14 mouse cellular contexts compared by ENCODE assay signal in genomic region chr5:150970551-150970950, GRCm38 (mm10). TPM values are rescaled to one million over a fixed set of nuclear protein-coding genes. Genes with fewer than 3 reads are reported as not detected.
"Had no signal": no experiment of that assay in that cellular context is flagged by ENCODE, and none has a peak within 500 bp of the region (broad histone marks: within the 10 kb centered on the region; RNA-seq: fewer than 3 reads in every experiment).

No protein-coding gene starts in this region.

- H3K9ac ChIP-seq: limb, embryonic 15.5 days; liver, embryonic 12.5 days; lung, embryonic 15.5 days; midbrain, embryonic 13.5 days; neural tube, embryonic 15.5 days had no signal

- ATAC-seq: inflammation-experienced regulatory T-cells, adult 6 months; intestine, postnatal 0 days; liver, embryonic 12.5 days; midbrain, embryonic 13.5 days had no signal

- H3K36me3 ChIP-seq: limb, embryonic 15.5 days; liver, embryonic 12.5 days; lung, embryonic 15.5 days; midbrain, embryonic 13.5 days; neural tube, embryonic 15.5 days had no signal

- DNase-seq: kidney, postnatal 14 days; left cerebral cortex, postnatal 4 days; right cerebral cortex, adult 18-20 months; right cerebral cortex, postnatal 25 days; thymus, adult 18-20 months; thymus, postnatal 14 days had no signal

- H3K4me2 ChIP-seq: limb, embryonic 15.5 days; liver, embryonic 12.5 days; lung, embryonic 15.5 days; midbrain, embryonic 13.5 days; neural tube, embryonic 15.5 days had no signal

- H3K4me1 ChIP-seq: limb, embryonic 15.5 days; liver, embryonic 12.5 days; lung, embryonic 15.5 days; megakaryocyte, embryonic 14.5 days; neural tube, embryonic 15.5 days had no signal

- H3K4me3 ChIP-seq: limb, embryonic 15.5 days; liver, embryonic 12.5 days; lung, embryonic 15.5 days; megakaryocyte, embryonic 14.5 days; midbrain, embryonic 13.5 days; neural tube, embryonic 15.5 days had no signal

- H3K27me3 ChIP-seq: limb, embryonic 15.5 days; liver, embryonic 12.5 days; lung, embryonic 15.5 days; megakaryocyte, embryonic 14.5 days; midbrain, embryonic 13.5 days; neural tube, embryonic 15.5 days had no signal

- H3K9me3 ChIP-seq: limb, embryonic 15.5 days; lung, embryonic 15.5 days; midbrain, embryonic 13.5 days; neural tube, embryonic 15.5 days had no signal

- H3K27ac ChIP-seq: limb, embryonic 15.5 days; liver, embryonic 12.5 days; lung, embryonic 15.5 days; midbrain, embryonic 13.5 days; neural tube, embryonic 15.5 days had no signal

RNA-seq across cellular contexts. Expression of gene Kl, which starts 18.1 kb away (rescaled TPM):
- polyA plus RNA-seq: inflammation-experienced regulatory T-cells, adult 6 months; liver, embryonic 12.5 days had no signal
